Mouse (Mus musculus): ENCODE measurements around the gene Dusp3.

Gene Dusp3

GRCm38 (mm10) chr11:101974181-101974580 lies 12.6 kb downstream of the Dusp3 start:
- no peak for DNase-seq (ENCODE audit: low spot score)

DNA sequence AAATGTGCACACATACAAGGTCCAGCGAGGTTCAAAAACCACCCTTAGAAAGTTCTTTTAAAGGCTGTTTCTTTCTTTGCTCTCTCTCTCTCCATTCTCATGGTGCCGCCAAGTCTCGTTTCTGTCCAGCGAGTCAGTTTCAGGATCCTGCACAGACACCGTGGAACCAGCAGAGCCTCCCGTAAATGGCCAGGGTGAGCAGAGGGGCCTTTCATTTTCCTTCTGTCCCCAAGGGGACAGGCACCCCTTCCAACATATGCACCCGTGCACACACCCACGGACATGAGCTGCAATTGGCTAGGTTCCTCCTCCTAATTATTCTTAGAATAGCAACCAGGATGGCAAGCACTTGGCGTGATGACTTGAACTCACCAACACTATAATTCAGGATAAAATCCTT lies 13.3 kb downstream of the Dusp3 start:
- no peak for DNase-seq (ENCODE audit: low spot score)

DNA sequence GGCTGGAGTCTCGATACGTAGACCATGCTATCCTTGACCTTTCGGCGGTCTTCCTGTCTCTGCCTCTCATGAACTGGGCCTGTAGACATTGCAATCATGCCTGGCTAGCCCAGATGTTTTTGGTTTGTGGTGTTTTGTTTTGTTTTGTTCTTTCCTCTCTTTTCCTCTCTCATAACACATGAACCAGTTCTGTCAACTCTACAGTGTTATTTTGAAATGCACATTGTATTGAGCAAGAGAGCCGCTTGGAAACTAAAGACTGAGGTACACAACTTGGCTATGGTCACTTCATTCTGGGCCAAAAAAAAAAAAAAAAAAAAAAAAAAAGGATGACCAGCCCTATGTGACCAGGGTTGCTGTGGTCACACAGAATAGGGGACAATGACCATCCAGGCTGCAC lies 14.2 kb downstream of the Dusp3 start:
- no peak for DNase-seq (ENCODE audit: low spot score)

DNA sequence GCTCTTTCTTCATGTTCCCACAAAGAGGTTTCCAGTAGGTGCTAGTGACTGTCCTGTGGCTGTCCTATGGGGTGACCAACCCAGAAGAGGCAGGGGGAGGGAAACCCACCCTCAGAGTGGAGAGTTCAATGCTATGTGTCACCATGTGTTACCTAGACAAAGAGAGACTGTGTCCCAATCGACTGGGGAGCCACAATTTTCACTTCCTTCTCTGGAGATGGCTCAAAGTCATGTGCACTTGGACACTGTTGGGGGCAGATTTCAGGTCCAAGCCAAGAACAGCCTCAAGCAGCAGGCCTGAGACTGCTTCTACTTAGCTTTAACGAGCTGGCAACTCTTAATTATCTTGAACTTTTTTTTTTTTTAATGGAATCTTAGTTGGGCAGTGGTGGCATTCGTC lies 14.7 kb downstream of the Dusp3 start:
- DNase-seq (ENCODE audit: low spot score): no peak

- DNase-seq (ENCODE audit: low spot score): peak; percentile 54
Observed at GRCm38 (mm10) chr11:101971410-101971809, 15.4 kb downstream of the Dusp3 start.

- DNase-seq (ENCODE audit: low spot score): no peak
Observed at GRCm38 (mm10) chr11:101969835-101970234, 17.0 kb downstream of the Dusp3 start.

DNA sequence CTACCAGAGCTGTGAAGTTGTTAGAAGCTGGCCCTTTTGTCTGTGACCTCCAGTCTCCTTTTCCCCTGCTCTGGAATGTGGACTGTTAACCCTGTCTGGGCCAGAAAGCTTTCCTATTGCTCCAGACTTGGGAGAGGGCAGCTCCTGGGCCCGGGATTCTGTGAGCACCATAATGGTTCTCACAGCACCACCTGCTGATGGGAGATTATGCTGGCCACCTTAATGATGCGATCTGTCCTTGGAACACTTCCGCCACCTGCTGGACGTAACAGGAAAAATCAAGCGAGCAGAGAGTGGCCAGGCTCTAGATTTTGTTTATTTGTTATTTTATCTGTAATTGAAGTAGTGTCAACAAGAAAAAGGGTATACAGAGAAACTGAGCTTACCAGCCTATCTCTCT lies 18.0 kb downstream of the Dusp3 start:
- DNase-seq (ENCODE audit: low spot score): peak; percentile 86

GRCm38 (mm10) chr11:101968311-101968710 lies 18.5 kb downstream of the Dusp3 start:
- no peak for DNase-seq (ENCODE audit: low spot score)

- DNase-seq (ENCODE audit: low spot score): no peak
Observed at GRCm38 (mm10) chr11:101966965-101967614, 19.7 kb downstream of the Dusp3 start, which contains the start of gene Sost. TSS of gene Sost (minus strand) at chr11:101967015.

DNA sequence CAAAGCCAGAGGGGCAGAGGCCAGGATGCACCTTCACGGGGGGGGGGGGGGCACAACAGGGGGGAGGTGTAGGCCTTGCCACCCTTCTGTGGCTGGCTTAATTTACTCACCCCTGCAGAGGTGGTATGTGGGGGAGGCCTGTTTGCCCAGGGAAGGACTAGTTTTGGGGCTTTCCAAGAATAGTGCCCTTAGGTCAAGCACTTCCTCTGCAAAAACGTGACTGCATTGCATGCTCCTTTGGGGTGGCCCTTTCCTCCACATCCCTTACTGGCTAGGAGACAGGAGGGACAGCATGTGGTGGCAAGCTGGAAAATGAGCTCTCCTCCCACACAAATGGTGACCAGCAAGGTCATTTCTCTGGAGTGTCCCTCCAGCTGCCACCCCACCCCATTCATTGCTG lies 21.3 kb downstream of the Dusp3 start:
- DNase-seq (ENCODE audit: low spot score): no peak

DNA sequence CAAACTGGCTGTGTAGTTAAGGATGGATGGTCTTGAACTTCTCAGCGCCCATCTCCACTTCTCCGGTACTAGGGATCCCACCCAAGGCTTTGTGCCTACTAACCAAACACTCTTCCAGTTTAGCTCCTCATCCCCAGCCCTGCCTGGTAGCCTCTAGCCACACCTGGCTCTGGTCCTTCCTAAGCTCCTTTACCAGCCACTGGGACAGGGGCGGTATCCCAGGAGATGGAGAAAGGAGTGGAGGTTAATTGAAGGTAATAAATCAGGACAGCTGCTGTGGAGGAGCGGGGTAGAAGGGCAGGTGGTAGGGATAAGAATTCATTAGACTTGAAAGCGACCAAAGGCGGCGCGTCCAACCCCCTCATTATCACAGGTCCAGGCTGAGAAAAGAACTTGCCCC lies 22.2 kb downstream of the Dusp3 start:
- DNase-seq (ENCODE audit: low spot score): no peak

DNA sequence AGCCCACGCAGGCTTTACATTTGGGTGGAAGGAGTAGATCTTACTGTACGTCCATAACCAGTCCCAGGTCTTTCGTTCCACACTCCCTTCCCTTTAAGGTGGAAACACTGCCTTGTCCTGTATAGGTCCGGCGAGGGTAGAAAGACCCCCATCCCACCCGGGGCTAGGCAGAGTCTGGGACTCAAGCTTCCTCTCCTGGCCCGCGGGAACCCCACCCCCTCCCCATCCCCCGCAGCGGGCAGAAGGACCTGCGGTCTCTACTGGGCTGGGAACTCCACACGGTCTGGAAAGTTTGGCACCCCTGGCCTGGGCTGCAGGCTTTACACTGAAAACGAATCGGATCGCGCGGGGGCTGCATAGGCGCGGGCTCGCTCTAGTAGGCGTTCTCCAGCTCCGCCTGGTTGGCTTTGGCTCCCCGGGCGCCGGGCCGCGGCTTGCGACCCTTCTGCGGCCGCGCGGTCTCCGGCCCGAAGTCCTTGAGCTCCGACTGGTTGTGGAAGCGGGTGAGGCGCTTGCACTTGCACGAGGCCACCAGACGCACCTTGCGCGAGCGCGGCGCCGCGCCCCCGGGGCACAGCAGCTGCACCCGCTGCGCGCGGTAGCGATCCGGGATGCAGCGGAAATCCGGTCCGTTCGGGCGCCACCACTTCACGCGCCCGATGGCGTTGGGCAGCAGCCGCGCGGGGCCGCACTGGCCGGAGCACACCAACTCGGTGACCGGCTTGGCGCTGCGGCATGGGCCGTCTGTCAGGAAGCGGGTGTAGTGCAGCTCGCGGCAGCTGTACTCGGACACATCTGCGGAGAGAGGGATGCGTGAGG lies 23.1 kb downstream of the Dusp3 start:
- DNase-seq (ENCODE audit: low spot score): no peak

GRCm38 (mm10) chr11:101963043-101963442 lies 23.8 kb downstream of the Dusp3 start:
- DNase-seq (ENCODE audit: low spot score): no peak

GRCm38 (mm10) chr11:101957476-101957875 lies 29.3 kb downstream of the Dusp3 start:
- DNase-seq (ENCODE audit: low spot score): no peak

DNA sequence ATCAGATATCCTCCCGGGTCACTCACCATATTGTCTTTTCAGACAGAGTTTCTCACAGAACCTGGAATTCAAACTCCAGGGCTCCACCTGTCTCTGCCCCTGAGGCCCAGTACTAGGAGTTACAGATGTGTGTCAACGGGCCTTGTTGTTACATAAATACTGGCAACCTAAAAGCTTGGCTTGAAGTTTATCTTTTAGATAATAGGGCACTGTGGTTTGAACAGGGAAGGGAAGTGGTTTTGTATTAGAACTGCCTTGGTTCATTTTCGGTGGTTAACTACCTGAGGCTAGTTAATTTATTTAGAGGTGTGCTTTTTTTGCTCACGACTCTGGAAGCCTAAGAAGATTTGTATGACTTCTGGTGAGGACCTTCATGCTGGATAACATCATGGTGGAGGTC lies 33.4 kb downstream of the Dusp3 start:
- no peak for DNase-seq (ENCODE audit: low spot score)

DNA sequence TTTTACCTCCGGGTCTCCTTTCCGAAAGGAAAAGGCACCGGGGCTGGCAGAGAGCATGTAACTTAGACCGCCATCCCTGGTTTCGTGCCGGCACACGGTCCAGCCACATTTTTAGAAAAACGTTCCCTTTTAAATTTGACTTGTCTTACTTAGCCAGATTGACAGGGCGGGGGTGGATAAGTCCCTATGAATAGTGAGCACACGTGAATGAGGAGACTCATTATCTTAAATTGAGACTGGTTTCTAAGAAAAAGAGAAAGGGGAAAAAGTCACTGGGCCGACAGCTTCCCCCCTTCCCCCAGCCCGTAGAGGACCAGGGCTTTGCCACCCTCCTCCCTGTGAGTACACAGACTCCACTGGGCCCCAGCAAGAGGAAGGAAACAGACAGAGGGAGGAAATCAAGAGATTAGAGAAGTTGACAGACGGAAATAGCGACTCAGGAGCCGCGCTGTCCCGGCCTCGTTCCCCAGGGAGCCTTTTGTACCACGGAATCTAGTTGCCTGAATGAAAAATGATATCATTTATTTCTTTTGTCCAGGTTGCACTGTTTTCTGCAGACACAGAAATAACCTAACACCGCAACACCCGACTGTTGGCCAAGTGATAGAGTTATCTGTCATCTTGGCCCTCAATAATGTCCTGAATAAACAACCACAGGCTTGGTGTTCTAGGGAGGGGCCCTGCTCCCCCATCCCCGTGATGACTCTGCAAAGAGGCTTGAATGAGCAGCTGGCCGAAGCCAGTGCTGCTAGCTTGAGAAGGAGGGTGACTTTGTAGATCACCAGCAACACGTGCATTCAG lies 34.1 kb downstream of the Dusp3 start:
- peak; percentile 57 for DNase-seq (ENCODE audit: low spot score)

DNA sequence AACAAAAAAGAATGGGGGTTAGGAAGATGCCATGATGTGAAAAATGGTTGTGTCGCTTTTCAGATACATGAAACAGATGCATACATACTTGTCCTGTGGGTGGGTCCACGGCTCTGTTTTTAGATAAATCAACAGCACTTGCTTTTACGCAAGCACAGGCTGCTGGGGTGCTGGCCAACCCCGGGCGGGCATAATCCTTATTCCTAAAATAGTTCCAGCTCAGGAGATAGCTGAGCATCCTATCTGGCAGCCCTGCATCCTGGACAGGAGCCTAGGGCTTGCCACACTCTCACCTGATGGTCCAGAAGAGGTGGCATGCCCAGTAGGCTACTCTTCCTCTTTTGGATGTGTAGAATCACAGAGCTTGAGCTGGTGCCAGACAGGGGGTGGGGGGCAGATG lies 36.8 kb downstream of the Dusp3 start:
- no peak for DNase-seq (ENCODE audit: low spot score)

- no peak for DNase-seq (ENCODE audit: low spot score)
Observed at GRCm38 (mm10) chr11:101946525-101946924, 40.3 kb downstream of the Dusp3 start.

DNA sequence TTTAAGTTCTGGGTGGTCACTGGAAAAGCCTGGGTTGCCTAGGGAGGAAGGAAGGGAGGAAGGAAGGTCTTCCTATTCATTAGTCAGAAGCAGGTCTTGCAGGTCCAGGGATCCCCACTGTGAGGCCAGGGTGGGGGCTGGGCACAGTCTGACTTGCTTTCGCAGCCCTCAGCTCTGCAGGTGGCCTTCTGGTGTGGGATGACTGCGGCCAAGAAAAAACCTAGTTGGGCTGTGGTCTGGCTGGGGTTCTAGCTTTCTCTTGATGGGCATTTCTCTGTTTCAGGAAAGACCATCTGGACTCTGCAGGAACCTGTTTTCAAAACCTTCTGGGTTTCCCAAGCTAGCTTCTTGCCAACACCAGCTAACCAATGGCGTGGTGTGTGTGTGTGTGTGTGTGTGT lies 43.8 kb downstream of the Dusp3 start:
- no peak for DNase-seq (ENCODE audit: low spot score)

- no peak for DNase-seq (ENCODE audit: low spot score)
Observed at GRCm38 (mm10) chr11:101937108-101937507, 49.7 kb downstream of the Dusp3 start.

DNA sequence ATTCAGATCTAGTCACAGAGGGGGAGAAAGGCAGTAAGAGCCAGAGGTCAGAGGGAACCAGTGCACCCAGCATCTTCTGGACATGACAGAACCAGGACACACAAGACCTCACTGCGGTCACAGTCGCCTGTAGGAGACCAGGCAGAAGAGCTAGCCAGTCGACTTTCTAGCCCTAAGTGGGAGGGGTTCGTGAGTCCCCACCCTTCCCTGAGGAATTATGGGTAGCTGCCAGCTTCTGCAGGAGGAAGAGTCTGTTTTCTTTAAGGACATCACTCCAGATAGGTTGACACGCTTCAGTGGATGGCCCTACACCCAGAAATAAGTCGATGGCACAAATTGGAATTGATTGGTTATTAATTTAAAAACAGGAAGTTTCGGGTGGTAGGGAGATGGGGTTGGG lies 50.4 kb downstream of the Dusp3 start:
- no peak for DNase-seq (ENCODE audit: low spot score)

DNA sequence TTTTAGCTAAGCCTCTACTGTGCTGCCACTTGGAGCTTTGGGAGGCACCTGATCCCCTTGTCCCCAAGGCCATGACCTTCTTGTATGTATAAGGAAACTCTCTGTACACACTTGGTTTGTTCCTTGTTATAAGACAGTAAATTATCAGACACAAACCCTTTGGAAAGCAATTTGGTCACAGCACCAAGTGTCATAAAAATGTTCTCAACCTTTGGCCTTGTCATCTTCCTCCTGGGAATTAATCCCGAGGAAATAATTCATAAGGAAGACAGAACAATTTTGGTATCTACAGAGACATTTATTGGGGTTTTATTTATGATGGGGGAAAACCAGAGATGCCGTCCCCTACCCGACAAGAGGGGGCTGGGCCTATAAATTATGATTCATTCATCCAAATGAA lies 51.1 kb downstream of the Dusp3 start:
- no peak for DNase-seq (ENCODE audit: low spot score)

GRCm38 (mm10) chr11:101931978-101932377 lies 54.8 kb downstream of the Dusp3 start:
- DNase-seq (ENCODE audit: low spot score): no peak

All from lung, postnatal 25 days (tissue).